Mouse (Mus musculus): ENCODE results near the gene Atp13a3.

GRCm38 (mm10) chr16:30280676-30281297, 125.0 kb downstream of the Atp13a3 start:
- no peak for TF ChIP-seq GATA1 (IDR thresholded peaks at IDR 0.05; ENCODE audit: borderline replicate concordance, low read length)
- no peak for TF ChIP-seq FLI1 (IDR thresholded peaks at IDR 0.05; ENCODE audit: low read length)
